Mouse (Mus musculus) natural killer cell, adult 2 months (primary cell): ENCODE data around the gene Peli2.
A peak's percentile ranks its signal among the peaks of the same experiment; 100 is the strongest.

Experiments used
- DNase-seq, 2 experiments: peaks; one replicate each; pipeline ENCODE4 v3.0.0; 2022; ENCODE audit warnings: low spot score in 2 of 2

Peli2 gene

GRCm38 (mm10) chr14:48222684-48223083, 102.1 kb downstream of the Peli2 start:
- no peak for DNase-seq

- DNase-seq, result no peak
Measured at GRCm38 (mm10) chr14:48224203-48224602, 103.6 kb downstream of the Peli2 start.

GRCm38 (mm10) chr14:48224861-48225300, 104.3 kb downstream of the Peli2 start:
- DNase-seq, result no peak

- DNase-seq, result peak; percentile 41 to 50
Measured at GRCm38 (mm10) chr14:48225810-48226446, 105.3 kb downstream of the Peli2 start.

GRCm38 (mm10) chr14:48226759-48227158, 106.1 kb downstream of the Peli2 start:
- DNase-seq, result no peak

GRCm38 (mm10) chr14:48234785-48235519, 114.3 kb downstream of the Peli2 start:
- DNase-seq, result no peak

GRCm38 (mm10) chr14:48241335-48241734, 120.7 kb downstream of the Peli2 start:
- DNase-seq, result no peak

- peak; percentile 22 to 25 for DNase-seq
Measured at GRCm38 (mm10) chr14:48246236-48246635, 125.6 kb downstream of the Peli2 start.

GRCm38 (mm10) chr14:48246963-48247362, 126.3 kb downstream of the Peli2 start:
- no peak for DNase-seq

GRCm38 (mm10) chr14:48249459-48249858, 128.8 kb downstream of the Peli2 start:
- no peak for DNase-seq

GRCm38 (mm10) chr14:48249909-48250308, 129.3 kb downstream of the Peli2 start:
- no peak for DNase-seq

GRCm38 (mm10) chr14:48251381-48251979, 130.9 kb downstream of the Peli2 start:
- no peak for DNase-seq

- DNase-seq, result no peak
Measured at GRCm38 (mm10) chr14:48253183-48253582, 132.6 kb downstream of the Peli2 start.

- no peak for DNase-seq
Measured at GRCm38 (mm10) chr14:48254696-48255095, 134.1 kb downstream of the Peli2 start.

GRCm38 (mm10) chr14:48255290-48255689, 134.7 kb downstream of the Peli2 start:
- no peak for DNase-seq

GRCm38 (mm10) chr14:48257759-48258158, 137.1 kb downstream of the Peli2 start:
- no peak for DNase-seq

GRCm38 (mm10) chr14:48258696-48259366, 138.2 kb downstream of the Peli2 start:
- no peak for DNase-seq

GRCm38 (mm10) chr14:48263146-48263545, 142.5 kb downstream of the Peli2 start:
- no peak for DNase-seq

- no peak for DNase-seq
Measured at GRCm38 (mm10) chr14:48266710-48267109, 146.1 kb downstream of the Peli2 start.

GRCm38 (mm10) chr14:48278291-48278690, 157.7 kb downstream of the Peli2 start:
- no peak for DNase-seq

GRCm38 (mm10) chr14:48286949-48287348, 166.3 kb downstream of the Peli2 start:
- no peak for DNase-seq

GRCm38 (mm10) chr14:48287581-48287980, 167.0 kb downstream of the Peli2 start:
- no peak for DNase-seq
